Mouse (Mus musculus) embryonic fibroblast, embryonic 13.5 days (primary cell): ENCODE measurements around the gene Lonp1.

ENCODE experiments used
- CTCF ChIP-seq: IDR thresholded peaks from 2 replicates; pipeline ENCODE4 v1.5.1; 2011; ENCODE audit warnings: mild to moderate bottlenecking, control low read depth, low read length, moderate library complexity, borderline replicate concordance; ENCODE audit not compliant: insufficient read depth
- POLR2A ChIP-seq: IDR thresholded peaks from 2 replicates; pipeline ENCODE4 v1.6.1; 2011; ENCODE audit warnings: low read depth, mild to moderate bottlenecking, control low read depth, low read length, moderate library complexity

GRCm38 (mm10) chr17:56567370-56567769, 59.3 kb downstream of the Lonp1 start:
- TF ChIP-seq POLR2A (no peak), CTCF (no peak)
